Mouse (Mus musculus) layer of hippocampus, adult 2 months (tissue): ENCODE data around the gene Ap2m1. TPM values are rescaled to one million over a fixed set of nuclear protein-coding genes. Genes with fewer than 3 reads are reported as not detected.

ENCODE experiments used
- DNase-seq, 2 experiments: peaks; one replicate each; pipeline ENCODE4 v3.0.0; 2022; ENCODE audit warnings: low spot score in 2 of 2
- H3K27ac ChIP-seq: fragments of 200-600 bp; 2 replicates; pipeline ENCODE4 v1.8.1; 2022
- H3K4me3 ChIP-seq: fragments of 200-600 bp; 2 replicates; pipeline ENCODE4 v1.8.1; 2022; ENCODE audit warnings: mild to moderate bottlenecking
- CTCF ChIP-seq: fragments of 200-600 bp; conservative IDR thresholded peaks from 2 replicates; pipeline ENCODE4 v1.8.1; 2022; ENCODE audit warnings: antibody characterized with exemption, mild to moderate bottlenecking, moderate library complexity
- total RNA-seq, 2 experiments: library from RNA; stranded (reverse); gene quantifications; 2 replicates each; pipeline ENCODE4 v1.2.3; 2021

Ap2m1 gene
- total RNA-seq, 2 experiments from 2014 or later = 712 to 736 TPM

DNA sequence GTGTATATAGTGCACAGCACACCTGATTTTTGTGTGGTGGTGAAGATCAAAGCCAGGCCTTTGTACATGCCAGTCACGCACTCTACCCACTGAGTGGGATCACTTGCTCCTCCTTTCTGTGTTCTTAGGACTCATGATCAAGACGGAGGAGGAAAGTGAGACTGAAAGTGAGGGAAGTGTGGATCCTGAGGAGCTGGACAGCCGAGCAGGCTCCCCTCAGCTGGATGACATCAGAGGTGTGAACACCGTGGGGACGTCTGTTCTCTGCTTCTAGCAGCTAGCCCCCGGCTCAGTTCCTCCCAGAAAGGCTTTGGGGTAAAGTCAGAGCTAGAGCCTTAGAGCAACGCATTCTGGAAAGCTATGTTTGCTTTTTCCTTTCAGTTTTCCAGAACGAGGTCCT lies 29.3 kb upstream of the Ap2m1 start:
- DNase-seq = no peak
- Histone ChIP-seq H3K27ac (no peak overlapping the region), H3K4me3 (no peak overlapping the region)
- TF ChIP-seq CTCF = no peak

DNA sequence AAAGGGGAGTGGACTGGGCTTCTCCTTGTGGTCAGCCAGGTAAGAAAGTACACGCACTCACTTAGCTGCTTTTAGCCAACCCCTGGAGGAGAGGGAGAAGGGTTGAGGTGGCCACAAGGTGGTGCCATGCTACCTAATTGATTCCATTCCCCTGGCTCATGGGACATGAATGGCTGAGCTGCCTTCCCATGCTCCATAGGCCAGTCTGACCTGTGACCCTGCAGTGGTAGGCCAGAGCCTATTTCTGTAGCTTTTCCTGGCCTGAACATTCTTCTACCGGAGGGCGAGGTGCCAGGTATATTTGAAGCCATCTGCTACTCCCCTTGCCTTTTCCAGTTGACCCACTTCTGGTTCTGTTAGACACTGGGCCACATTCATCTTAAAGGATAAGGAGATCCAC lies 25.9 kb upstream of the Ap2m1 start:
- Histone ChIP-seq H3K4me3 (no peak overlapping the region), H3K27ac (no peak overlapping the region)
- peak; percentile 69 for TF ChIP-seq CTCF
- no peak for DNase-seq

GRCm38 (mm10) chr16:20511277-20511847 lies 23.9 kb upstream of the Ap2m1 start:
- no peak overlapping the region for H3K27ac ChIP-seq
- TF ChIP-seq CTCF = no peak
- no peak overlapping the region for H3K4me3 ChIP-seq
- DNase-seq = no peak

DNA sequence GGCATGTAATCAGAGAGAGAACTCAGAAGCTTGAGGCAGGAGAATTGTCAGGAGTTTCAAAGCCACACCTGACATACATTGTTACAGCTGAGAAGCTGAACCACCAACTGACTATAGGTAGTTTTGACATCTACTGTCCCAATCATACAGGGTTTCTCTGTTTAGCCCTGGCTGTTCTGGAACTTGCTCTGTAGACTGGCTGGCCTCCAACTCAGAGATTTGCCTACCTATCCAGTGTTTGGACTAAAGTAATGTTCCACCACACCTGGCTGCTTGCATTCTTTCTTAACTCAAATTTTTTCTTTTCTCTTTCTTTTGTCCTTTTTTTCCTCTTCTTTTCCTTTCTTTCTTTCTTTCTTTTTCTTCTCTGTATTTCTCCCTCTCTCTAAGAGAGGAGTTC lies 19.2 kb upstream of the Ap2m1 start:
- no peak for TF ChIP-seq CTCF
- peak overlapping the region; percentile 92; the same call in 1 of the 2 replicates for H3K27ac ChIP-seq
- H3K4me3 ChIP-seq = peak overlapping the region; percentile 76
- no peak for DNase-seq

GRCm38 (mm10) chr16:20516726-20517201 lies 18.5 kb upstream of the Ap2m1 start, which contains the start of gene Dvl3:
Dvl3 (plus strand) TSS chr16:20516982.
- Histone ChIP-seq H3K4me3 (peak within 1 kb of the TSS; percentile 76), H3K27ac (peak within 1 kb of the TSS; percentile 92)
- DNase-seq = peak; percentile 84
- peak; percentile 68 for TF ChIP-seq CTCF

- TF ChIP-seq CTCF = no peak
- Histone ChIP-seq H3K27ac (peak overlapping the region; percentile 92), H3K4me3 (peak overlapping the region; percentile 76)
- no peak for DNase-seq
Measured at GRCm38 (mm10) chr16:20517216-20517615, 18.1 kb upstream of the Ap2m1 start.

DNA sequence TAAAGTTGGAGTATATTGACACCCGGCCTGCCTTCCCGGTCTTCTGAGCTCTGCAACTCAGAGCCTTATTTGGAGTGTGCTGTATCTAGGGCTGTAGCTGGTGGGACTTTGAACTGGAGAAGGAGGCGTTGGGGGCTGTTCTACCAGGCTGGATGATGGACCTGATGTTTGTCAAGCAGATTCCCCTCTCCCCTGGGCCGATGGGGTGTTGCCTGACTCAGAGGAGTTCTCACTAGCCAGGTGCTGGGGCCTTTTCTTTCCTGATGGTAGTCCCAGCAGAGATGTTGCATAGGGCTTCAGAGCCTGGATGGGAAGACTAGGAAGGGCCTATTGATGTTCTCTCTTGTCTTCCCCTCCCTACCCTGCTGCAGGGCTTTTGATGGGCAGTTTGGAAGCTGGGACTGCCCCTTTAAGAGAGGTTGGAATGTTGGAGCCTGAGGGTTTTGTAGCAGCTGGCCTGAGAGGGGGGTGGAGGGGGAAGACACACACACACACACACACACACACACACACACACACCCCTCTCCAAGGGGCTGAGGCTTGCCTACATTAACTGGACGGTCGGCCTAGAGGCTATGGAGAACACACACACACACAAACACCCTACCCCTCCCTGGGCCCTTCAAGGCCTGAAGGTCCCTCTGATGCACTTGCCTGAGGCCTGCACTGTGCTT lies 17.4 kb upstream of the Ap2m1 start:
- peak overlapping the region; percentile 92 for H3K27ac ChIP-seq
- no peak for TF ChIP-seq CTCF

GRCm38 (mm10) chr16:20523886-20524285 lies 11.4 kb upstream of the Ap2m1 start:
- TF ChIP-seq CTCF = no peak
- Histone ChIP-seq H3K27ac (no peak overlapping the region), H3K4me3 (no peak overlapping the region)
- no peak for DNase-seq

More for the DNA sequence above, 17.4 kb upstream of the Ap2m1 start:
- peak overlapping the region; percentile 76 for H3K4me3 ChIP-seq
- no peak for DNase-seq

DNA sequence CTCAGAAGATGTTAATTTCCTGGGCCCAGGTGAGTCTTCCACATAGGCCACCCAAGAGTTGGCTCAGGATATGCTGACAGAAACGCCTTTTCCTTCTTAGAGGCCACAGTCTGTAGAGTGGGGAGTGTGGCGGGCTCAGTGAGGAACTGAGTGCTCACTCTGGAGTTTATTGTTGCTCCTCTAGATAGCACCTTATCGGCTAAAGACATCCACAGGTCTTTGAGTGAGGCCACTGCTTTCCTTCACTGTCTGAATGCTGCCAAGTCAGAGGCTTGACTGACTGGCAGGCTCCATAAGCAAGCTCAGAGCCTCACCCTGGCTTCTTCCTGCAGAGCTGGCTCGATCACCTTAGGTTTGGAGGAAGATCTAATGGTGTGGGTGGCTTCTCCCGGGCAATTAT lies 6.5 kb upstream of the Ap2m1 start:
- Histone ChIP-seq H3K4me3 (no peak overlapping the region), H3K27ac (no peak overlapping the region)
- no peak for TF ChIP-seq CTCF
- no peak for DNase-seq

- TF ChIP-seq CTCF = no peak
- Histone ChIP-seq H3K4me3 (no peak overlapping the region), H3K27ac (no peak overlapping the region)
- no peak for DNase-seq
Measured at GRCm38 (mm10) chr16:20529375-20529774, 5.9 kb upstream of the Ap2m1 start.

GRCm38 (mm10) chr16:20530941-20531340 lies 4.3 kb upstream of the Ap2m1 start:
- DNase-seq = no peak
- no peak overlapping the region for H3K4me3 ChIP-seq
- TF ChIP-seq CTCF = no peak
- H3K27ac ChIP-seq = no peak overlapping the region

- DNase-seq = no peak
- no peak for TF ChIP-seq CTCF
- Histone ChIP-seq H3K27ac (peak overlapping the region; percentile 44; the same call in 1 of the 2 replicates), H3K4me3 (peak overlapping the region; percentile 37)
Measured at GRCm38 (mm10) chr16:20534617-20535295, 522 bp upstream of the Ap2m1 start.

DNA sequence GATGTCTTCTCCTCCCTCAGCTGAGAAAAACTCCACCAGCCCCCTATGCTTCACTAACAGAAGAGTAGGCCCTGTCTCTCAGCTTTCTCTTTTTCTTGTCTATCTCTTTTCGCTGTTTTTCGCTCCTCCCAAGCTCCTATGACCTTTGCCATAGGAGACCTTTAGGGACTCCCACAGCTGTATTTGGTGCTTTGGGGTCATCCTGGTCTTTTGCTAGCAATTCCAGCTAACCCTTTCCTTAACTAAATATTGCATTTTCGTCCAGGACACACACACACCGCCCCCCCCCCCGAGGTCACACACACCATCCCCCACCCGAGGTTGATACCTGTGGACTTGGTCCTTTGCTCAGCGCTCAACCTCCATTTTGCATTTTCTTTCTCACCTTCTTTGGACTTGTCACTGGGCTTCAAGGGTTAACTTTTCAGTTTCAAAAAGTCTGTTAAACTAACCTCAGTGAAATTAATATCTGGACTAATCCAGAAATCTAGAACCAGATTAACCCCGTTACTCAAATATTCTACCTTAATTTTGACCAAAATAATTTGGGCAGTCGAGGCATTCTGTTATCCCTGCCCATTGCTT lies 895 bp downstream of the Ap2m1 start:
- no peak for TF ChIP-seq CTCF
- Histone ChIP-seq H3K4me3 (peak overlapping the region; percentile 98), H3K27ac (peak overlapping the region; percentile 98)
- DNase-seq = no peak
